Mouse (Mus musculus) lung, postnatal 0 days (tissue): ENCODE measurements around the gene Sdsl. TPM values are rescaled to one million over a fixed set of nuclear protein-coding genes. Genes with fewer than 3 reads are reported as not detected.
A peak's percentile ranks its signal among the peaks of the same experiment; 100 is the strongest.

Source experiments
- ATAC-seq: fragments of 200-750 bp; cut with Nextera tagmentation; 2 replicates; pipeline ENCODE4 v1.8.0; 2017; ENCODE audit warnings: moderate library complexity
- DNase-seq: peaks from one replicate; pipeline ENCODE4 v3.0.0-alpha.2; 2016; ENCODE audit warnings: low spot score
- H3K27ac ChIP-seq: fragments of 300-500 bp; sonication (generic); 2 replicates; pipeline ENCODE4 v1.5.1; 2014; ENCODE audit warnings: antibody characterized with exemption, mild to moderate bottlenecking, low read length, mixed read lengths
- H3K27me3 ChIP-seq: fragments of 300-500 bp; sonication (generic); replicated peaks from 2 replicates; pipeline ENCODE4 v1.6.1; 2014; ENCODE audit warnings: low read length, mixed read lengths; ENCODE audit not compliant: insufficient read depth
- H3K36me3 ChIP-seq: fragments of 300-500 bp; sonication (generic); 2 replicates; pipeline ENCODE4 v1.6.1; 2014; ENCODE audit warnings: low read length, mixed read lengths; ENCODE audit not compliant: insufficient read depth
- H3K4me1 ChIP-seq: fragments of 300-500 bp; sonication (generic); 2 replicates; pipeline ENCODE4 v1.6.1; 2014; ENCODE audit warnings: antibody characterized with exemption, low read depth, low read length, mixed read lengths; ENCODE audit not compliant: insufficient read depth
- H3K4me2 ChIP-seq: fragments of 300-500 bp; sonication (generic); replicated peaks from 2 replicates; pipeline ENCODE4 v1.6.1; 2014; ENCODE audit warnings: low read depth, mild to moderate bottlenecking, low read length, moderate library complexity, mixed read lengths
- H3K4me3 ChIP-seq: fragments of 300-500 bp; sonication (generic); 2 replicates; pipeline ENCODE4 v1.5.1; 2014; ENCODE audit warnings: low read depth, low read length
- H3K9ac ChIP-seq: fragments of 300-500 bp; sonication (generic); replicated peaks from 2 replicates; pipeline ENCODE4 v1.6.1; 2014; ENCODE audit warnings: low read depth, mild to moderate bottlenecking
- H3K9me3 ChIP-seq: fragments of 300-500 bp; sonication (generic); 2 replicates; pipeline ENCODE4 v1.6.1; 2016; ENCODE audit warnings: low read length, mixed read lengths
- CTCF ChIP-seq: IDR thresholded peaks from 2 replicates; pipeline ENCODE4 v1.5.1; 2016; ENCODE audit warnings: antibody characterized with exemption, mild to moderate bottlenecking
- EP300 ChIP-seq: IDR thresholded peaks from 2 replicates; pipeline ENCODE4 v1.6.1; 2016; ENCODE audit warnings: antibody characterized with exemption, mild to moderate bottlenecking, control low read depth
- WGBS: fragments of 180-500 bp; shearing (Covaris S2); extraction: QIAGEN DNeasy Blood & Tissue Kit; methylation state at CpG from one replicate; pipeline ENCODE4 v1.1.7; 2014; 5-methylcytosine and 5-hydroxymethylcytosine counted together
- polyA plus RNA-seq: library from polyadenylated mRNA; unstranded; fragments of >200 nt; fragmentation: Nextera tagmentation; extraction: Ambion mirVana; gene quantifications from 2 replicates; pipeline ENCODE4 v1.2.1, GENCODE M21; 2015

Sdsl gene
- polyA plus RNA-seq, 1 experiment from 2014 or later, result 1.7 TPM

GRCm38 (mm10) chr5:120476296-120476695 lies 3.7 kb upstream of the Sdsl start, which contains the start of gene Sds:
Sds (plus strand) TSS chr5:120476526.
- no peaks in the 10 kb centered on the region for H3K36me3 ChIP-seq
- no peaks in the 10 kb centered on the region for H3K27me3 ChIP-seq
- whole genome bisulfite sequencing, result 12% methylated on average over 13 of the region's 13 CpGs
- ATAC-seq (peak; percentile 19), DNase-seq (no peak)
- H3K9ac ChIP-seq, result no peak within 1 kb of the TSS
- no peak within 1 kb of the TSS for H3K4me3 ChIP-seq
- no peaks in the 10 kb centered on the region for H3K4me1 ChIP-seq
- TF ChIP-seq EP300 (no peak), CTCF (no peak)
- no peak within 1 kb of the TSS for H3K4me2 ChIP-seq
- H3K9me3 ChIP-seq, result no peaks in the 10 kb centered on the region
- H3K27ac ChIP-seq, result no peak within 1 kb of the TSS

DNA sequence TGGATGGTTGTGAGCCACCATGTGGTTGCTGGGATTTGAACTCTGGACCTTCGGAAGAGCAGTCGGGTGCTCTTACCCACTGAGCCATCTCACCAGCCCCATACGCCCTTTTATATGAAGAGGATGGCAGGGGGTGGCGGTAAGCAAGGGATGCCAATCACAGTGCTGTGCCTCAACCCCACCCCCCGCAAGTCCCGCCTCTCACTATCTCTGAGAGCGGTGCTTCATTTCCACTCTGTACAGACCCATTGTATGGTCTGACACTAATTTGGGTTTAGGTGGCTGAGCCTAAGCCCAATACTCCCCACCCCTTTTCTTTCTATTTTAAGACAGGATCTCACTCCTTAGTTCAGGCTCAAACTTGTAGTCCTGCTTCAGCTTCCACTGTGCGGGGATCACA lies 3.3 kb upstream of the Sdsl start:
- no peak overlapping the region for H3K4me2 ChIP-seq
- H3K9me3 ChIP-seq, result no peaks in the 10 kb centered on the region
- H3K9ac ChIP-seq, result no peak overlapping the region
- H3K4me3 ChIP-seq, result no peak overlapping the region
- H3K4me1 ChIP-seq, result no peaks in the 10 kb centered on the region
- no peak overlapping the region for H3K27ac ChIP-seq
- no peak for DNase-seq
- no peak for ATAC-seq
- 53% methylated on average over 8 of the region's 8 CpGs for WGBS
- no peaks in the 10 kb centered on the region for H3K36me3 ChIP-seq
- TF ChIP-seq EP300, result no peak
- TF ChIP-seq CTCF, result no peak
- H3K27me3 ChIP-seq, result no peaks in the 10 kb centered on the region

- DNase-seq (no peak), ATAC-seq (no peak)
- Histone ChIP-seq H3K27ac (no peak overlapping the region), H3K9me3 (no peaks in the 10 kb centered on the region), H3K9ac (no peak overlapping the region), H3K36me3 (no peaks in the 10 kb centered on the region), H3K4me1 (no peaks in the 10 kb centered on the region), H3K27me3 (no peaks in the 10 kb centered on the region), H3K4me3 (no peak overlapping the region), H3K4me2 (no peak overlapping the region)
- 86% methylated on average over 2 of the region's 2 CpGs for WGBS
- TF ChIP-seq EP300, result no peak
- no peak for TF ChIP-seq CTCF
Measured at GRCm38 (mm10) chr5:120473361-120473760, 751 bp upstream of the Sdsl start.

DNA sequence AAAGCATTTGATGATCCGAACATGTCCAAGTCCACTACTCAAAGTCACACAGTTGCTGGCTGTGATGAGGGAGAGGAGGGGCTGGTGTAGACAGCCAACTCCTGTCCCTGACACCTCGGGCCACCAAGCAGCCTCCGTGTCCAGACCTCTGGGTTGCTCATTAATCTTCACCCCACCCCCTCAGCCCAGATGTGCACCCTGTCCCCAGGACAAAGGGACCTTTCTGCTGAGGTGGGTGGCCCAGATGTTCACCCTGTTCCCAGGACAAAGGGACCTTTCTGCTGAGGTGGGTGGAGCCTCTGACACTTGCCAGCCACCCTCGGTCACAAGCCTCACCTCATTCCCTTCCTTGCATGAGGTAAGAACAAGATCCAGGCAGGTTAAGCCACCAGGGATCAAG lies 1.1 kb downstream of the Sdsl start:
- WGBS, result 18% methylated on average over 4 of the region's 4 CpGs
- ATAC-seq (no peak), DNase-seq (no peak)
- H3K9me3 ChIP-seq, result no peaks in the 10 kb centered on the region
- no peaks in the 10 kb centered on the region for H3K27me3 ChIP-seq
- no peak overlapping the region for H3K4me3 ChIP-seq
- no peak overlapping the region for H3K4me2 ChIP-seq
- no peaks in the 10 kb centered on the region for H3K4me1 ChIP-seq
- no peak overlapping the region for H3K27ac ChIP-seq
- H3K9ac ChIP-seq, result no peak overlapping the region
- no peaks in the 10 kb centered on the region for H3K36me3 ChIP-seq
- no peak for TF ChIP-seq CTCF
- no peak for TF ChIP-seq EP300

DNA sequence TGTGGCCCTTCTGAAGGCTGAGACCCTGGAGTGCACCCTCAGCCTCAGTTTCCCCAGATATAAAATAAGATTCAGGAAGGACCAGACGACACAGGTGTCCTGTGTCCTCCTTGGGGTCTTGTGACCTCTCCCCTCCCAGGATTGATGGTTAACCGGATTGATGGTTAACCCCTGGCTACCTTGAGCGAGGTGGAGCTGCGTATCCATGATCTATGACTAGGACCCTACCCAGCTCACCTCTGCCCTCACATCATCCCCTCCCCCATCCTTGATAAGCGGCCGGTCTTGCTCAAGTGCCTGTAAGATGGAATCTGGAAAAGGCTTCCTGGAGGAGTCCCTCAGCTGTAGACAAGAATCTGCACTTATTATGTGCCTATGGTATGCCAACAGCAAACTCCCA lies 3.8 kb downstream of the Sdsl start:
- Histone ChIP-seq H3K27me3 (no peaks in the 10 kb centered on the region), H3K27ac (no peak overlapping the region), H3K4me3 (no peak overlapping the region), H3K36me3 (no peaks in the 10 kb centered on the region), H3K4me1 (no peaks in the 10 kb centered on the region), H3K4me2 (no peak overlapping the region), H3K9ac (no peak overlapping the region), H3K9me3 (0 out of 2 replicates have a peak, but pooled peaks cover 2% of the 10 kb centered on the region)
- WGBS, result 68% methylated on average over 6 of the region's 6 CpGs
- ATAC-seq (no peak), DNase-seq (no peak)
- TF ChIP-seq EP300 (no peak), CTCF (no peak)

DNA sequence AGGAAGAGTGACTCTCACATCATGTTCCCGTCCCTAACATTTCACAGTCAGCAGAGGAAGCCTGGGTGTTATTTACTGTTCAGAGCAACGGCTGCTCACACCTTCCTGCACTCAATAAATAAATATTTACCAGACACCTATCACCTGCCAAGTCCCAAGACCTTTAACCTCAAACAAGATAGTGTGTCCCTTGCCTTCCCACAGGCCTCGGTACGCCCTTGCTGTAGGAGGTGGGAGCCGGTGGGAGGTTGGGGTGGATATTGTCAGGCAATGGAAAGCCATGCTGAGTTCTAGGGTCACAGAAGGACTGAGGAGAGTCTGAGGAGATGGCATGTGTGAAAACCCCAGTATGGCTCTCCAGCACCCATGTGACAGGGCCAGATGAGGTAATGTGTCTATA lies 4.3 kb downstream of the Sdsl start:
- H3K9ac ChIP-seq, result no peak overlapping the region
- H3K27ac ChIP-seq, result no peak overlapping the region
- H3K4me1 ChIP-seq, result no peaks in the 10 kb centered on the region
- TF ChIP-seq EP300, result no peak
- TF ChIP-seq CTCF, result no peak
- no peaks in the 10 kb centered on the region for H3K27me3 ChIP-seq
- 41% methylated on average over 5 of the region's 5 CpGs for WGBS
- no peak for ATAC-seq
- no peak for DNase-seq
- no peaks in the 10 kb centered on the region for H3K36me3 ChIP-seq
- H3K4me3 ChIP-seq, result no peak overlapping the region
- H3K4me2 ChIP-seq, result no peak overlapping the region
- 0 out of 2 replicates have a peak, but pooled peaks cover 2% of the 10 kb centered on the region for H3K9me3 ChIP-seq

DNA sequence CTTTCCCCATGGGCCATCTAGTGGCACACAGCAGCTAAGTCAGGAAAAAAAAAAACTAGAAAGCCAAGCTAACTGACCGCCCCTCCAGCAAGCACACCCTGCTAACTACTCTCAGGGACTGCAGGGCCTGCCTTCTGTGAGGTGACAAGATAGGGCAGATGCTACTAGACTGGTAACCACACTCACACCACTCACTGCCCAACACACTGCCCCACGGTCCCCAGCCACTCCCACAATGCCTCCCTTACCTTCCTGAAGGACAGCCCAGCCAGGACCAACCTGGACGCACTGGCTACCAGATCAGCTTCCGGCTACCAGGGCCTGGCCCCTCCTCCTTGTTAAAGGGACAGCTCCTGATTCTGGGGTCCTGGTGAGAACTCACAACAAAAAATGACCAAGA lies 5.6 kb downstream of the Sdsl start:
- DNase-seq (peak; percentile 19), ATAC-seq (no peak)
- Histone ChIP-seq H3K9me3 (0 out of 2 replicates have a peak, but pooled peaks cover 2% of the 10 kb centered on the region), H3K4me2 (0 out of 2 replicates have a peak overlapping the region, but pooled peaks have one; percentile 14), H3K4me1 (no peaks in the 10 kb centered on the region), H3K27ac (no peak overlapping the region), H3K9ac (no peak overlapping the region), H3K27me3 (no peaks in the 10 kb centered on the region), H3K36me3 (no peaks in the 10 kb centered on the region), H3K4me3 (no peak overlapping the region)
- no peak for TF ChIP-seq CTCF
- no peak for TF ChIP-seq EP300
- WGBS, result 13% methylated on average over 4 of the region's 4 CpGs
